7 mouse cellular contexts compared by ENCODE assay signal in the genomic region with DNA sequence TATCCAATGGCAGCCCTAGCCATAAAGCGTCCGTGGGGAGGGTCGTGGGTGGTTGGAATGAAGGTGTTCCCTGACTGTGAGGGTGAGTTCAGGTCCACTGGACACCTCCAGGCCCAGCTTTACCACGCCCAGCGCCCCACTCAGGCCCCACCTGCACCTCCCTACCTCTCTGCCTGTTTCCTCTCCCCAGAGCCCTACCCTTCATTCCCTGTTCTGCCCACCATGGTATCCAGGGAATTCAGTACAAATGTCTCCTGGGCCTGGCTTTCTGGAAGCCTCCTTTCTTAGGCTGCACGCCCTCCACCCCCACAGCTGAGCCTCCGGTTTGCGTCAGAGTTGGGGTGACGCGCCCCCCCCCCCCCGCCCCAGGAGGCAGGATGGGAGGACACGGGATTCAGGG. TPM values are rescaled to one million over a fixed set of nuclear protein-coding genes. Genes with fewer than 3 reads are reported as not detected.
A peak's percentile ranks its signal among the peaks of the same experiment; 100 is the strongest.
DNase-seq lines count a peak whose midpoint lies in the region; ATAC-seq and TF ChIP-seq lines count a peak whose summit lies in the region.

No protein-coding gene starts in this region.

- H3K27ac ChIP-seq in lung, postnatal 0 days (ENCODE audit: low read length) = no peak overlapping the region
- peak overlapping the region; percentile 63 for H3K27ac ChIP-seq in forebrain, embryonic 13.5 days
- H3K27ac ChIP-seq in limb, embryonic 14.5 days (replicated peaks; ENCODE audit: low read depth, low read length) = no peak overlapping the region
- H3K27ac ChIP-seq in stomach, embryonic 15.5 days = no peak overlapping the region

- no peak for TF ChIP-seq POLR2A in limb, embryonic 14.5 days (IDR thresholded peaks at IDR 0.05; ENCODE audit: borderline replicate concordance, extremely low read depth, insufficient read depth, insufficient read length)

- no peak for TF ChIP-seq CTCF in lung, postnatal 0 days (IDR thresholded peaks at IDR 0.05)

- peaks cover 19% of the 10 kb centered on the region; the same call in 1 of the 2 replicates for H3K4me1 ChIP-seq in lung, postnatal 0 days (ENCODE audit: insufficient read depth, low read depth, low read length)
- peaks cover 56% of the 10 kb centered on the region for H3K4me1 ChIP-seq in forebrain, embryonic 13.5 days
- H3K4me1 ChIP-seq in limb, embryonic 14.5 days (ENCODE audit: control insufficient read depth, insufficient read depth, low read length) = peaks cover 16% of the 10 kb centered on the region
- H3K4me1 ChIP-seq in stomach, embryonic 15.5 days = peaks cover 34% of the 10 kb centered on the region

- no peak for TF ChIP-seq EP300 in lung, postnatal 0 days (IDR thresholded peaks at IDR 0.05)

- H3K9me3 ChIP-seq in lung, postnatal 0 days (ENCODE audit: low read length) = no peaks in the 10 kb centered on the region
- H3K9me3 ChIP-seq in forebrain, embryonic 13.5 days (replicated peaks) = no peaks in the 10 kb centered on the region
- H3K9me3 ChIP-seq in limb, embryonic 14.5 days (ENCODE audit: control insufficient read depth, low read length) = no peaks in the 10 kb centered on the region
- H3K9me3 ChIP-seq in stomach, embryonic 15.5 days = no peaks in the 10 kb centered on the region

- WGBS in lung, postnatal 0 days = 11% methylated on average over 10 of the region's 12 CpGs
- 8% methylated on average over 12 of the region's 12 CpGs for WGBS in forebrain, embryonic 13.5 days
- 16% methylated on average over 7 of the region's 12 CpGs for WGBS in limb, embryonic 14.5 days
- 13% methylated on average over 11 of the region's 12 CpGs for WGBS in stomach, embryonic 15.5 days

- no peak for DNase-seq in lung, postnatal 0 days (ENCODE audit: low spot score)
- no peak for DNase-seq in lung, adult 18-20 months
- no peak for DNase-seq in limb, embryonic 14.5 days (ENCODE audit: low spot score)
- no peak for DNase-seq in yolk sac, embryonic 10.5 days (ENCODE audit: low spot score)

- 0 out of 2 replicates have a peak, but pooled peaks cover 12% of the 10 kb centered on the region for H3K27me3 ChIP-seq in lung, postnatal 0 days (replicated peaks; ENCODE audit: insufficient read depth, low read length)
- peaks cover 32% of the 10 kb centered on the region for H3K27me3 ChIP-seq in forebrain, embryonic 13.5 days
- peaks cover 33% of the 10 kb centered on the region for H3K27me3 ChIP-seq in limb, embryonic 14.5 days (ENCODE audit: control insufficient read depth, insufficient read depth, low read length)
- peaks cover 22% of the 10 kb centered on the region; the same call in 1 of the 2 replicates for H3K27me3 ChIP-seq in stomach, embryonic 15.5 days (replicated peaks)

- H3K9ac ChIP-seq in lung, postnatal 0 days (replicated peaks; ENCODE audit: low read depth) = no peak overlapping the region
- H3K9ac ChIP-seq in forebrain, embryonic 13.5 days = peak overlapping the region; percentile 59
- no peak overlapping the region for H3K9ac ChIP-seq in limb, embryonic 14.5 days (ENCODE audit: low read depth, low read length, severe bottlenecking)
- H3K9ac ChIP-seq in stomach, embryonic 15.5 days = no peak overlapping the region

- H3K4me3 ChIP-seq in lung, postnatal 0 days (ENCODE audit: low read depth, low read length) = 0 out of 2 replicates have a peak overlapping the region, but pooled peaks have one; percentile 39
- H3K4me3 ChIP-seq in forebrain, embryonic 13.5 days = peak overlapping the region; percentile 85
- H3K4me3 ChIP-seq in limb, embryonic 14.5 days (replicated peaks; ENCODE audit: low read length) = peak overlapping the region; percentile 35
- peak overlapping the region; percentile 46 for H3K4me3 ChIP-seq in stomach, embryonic 15.5 days (replicated peaks)

- peak overlapping the region; percentile 77 for H3K4me2 ChIP-seq in lung, postnatal 0 days (replicated peaks; ENCODE audit: low read depth, low read length)
- H3K4me2 ChIP-seq in forebrain, embryonic 13.5 days = peak overlapping the region; percentile 97
- H3K4me2 ChIP-seq in limb, embryonic 14.5 days (replicated peaks; ENCODE audit: low read depth, low read length, severe bottlenecking) = peak overlapping the region; percentile 82
- H3K4me2 ChIP-seq in stomach, embryonic 15.5 days = peak overlapping the region; percentile 92

- H3K36me3 ChIP-seq in lung, postnatal 0 days (ENCODE audit: insufficient read depth, low read length) = no peaks in the 10 kb centered on the region
- no peaks in the 10 kb centered on the region for H3K36me3 ChIP-seq in forebrain, embryonic 13.5 days (ENCODE audit: poor library complexity, severe bottlenecking)
- no peaks in the 10 kb centered on the region for H3K36me3 ChIP-seq in limb, embryonic 14.5 days (ENCODE audit: control insufficient read depth, insufficient read depth, low read length)
- H3K36me3 ChIP-seq in stomach, embryonic 15.5 days = no peaks in the 10 kb centered on the region

- no peak for ATAC-seq in lung, postnatal 0 days
- peak; percentile 22; the same call in 1 of the 2 replicates for ATAC-seq in forebrain, embryonic 13.5 days
- ATAC-seq in limb, embryonic 14.5 days (ENCODE audit: low FRiP score, low read depth) = no peak
- ATAC-seq in stomach, embryonic 15.5 days (ENCODE audit: insufficient read depth, low FRiP score, low read depth) = no peak
- no peak for ATAC-seq in CD4-positive, CD25-positive, alpha-beta regulatory T cell, adult 4 months

RNA-seq across cellular contexts. Expression of gene Unc13a, which starts 1.4 kb away (rescaled TPM):
- 0.35 and 0.46 TPM in 2 replicates for polyA plus RNA-seq in lung, postnatal 0 days (2015; fragmentation: Nextera tagmentation; extraction: Ambion mirVana)
- 13.0 and 15.8 TPM in 2 replicates for polyA plus RNA-seq in forebrain, embryonic 13.5 days (2015; fragmentation: Nextera tagmentation; extraction: Ambion mirVana)
- 0.28 and 0.39 TPM in 2 replicates for polyA plus RNA-seq in limb, embryonic 14.5 days (2012; rRNA removed)
- 0.91 and 0.97 TPM in 2 replicates for polyA plus RNA-seq in limb, embryonic 14.5 days (2014; fragmentation: Nextera tagmentation; extraction: Ambion mirVana)
- 1.1 TPM in 2 replicates for polyA plus RNA-seq in stomach, embryonic 15.5 days (2015; fragmentation: Nextera tagmentation; extraction: Ambion mirVana)
- under 1 TPM; 0.47 to 0.50 TPM for polyA plus RNA-seq in CD4-positive, CD25-positive, alpha-beta regulatory T cell, adult 4 months (2017; shearing (Covaris generic))

RNA-seq across cellular contexts. Expression of gene Jak3, which starts 5.9 kb away (rescaled TPM):
- polyA plus RNA-seq in lung, postnatal 0 days (2015; fragmentation: Nextera tagmentation; extraction: Ambion mirVana) = 7.7 and 10.0 TPM in 2 replicates
- polyA plus RNA-seq in forebrain, embryonic 13.5 days (2015; fragmentation: Nextera tagmentation; extraction: Ambion mirVana) = 1.6 and 1.7 TPM in 2 replicates
- 8.0 and 11.1 TPM in 2 replicates for polyA plus RNA-seq in limb, embryonic 14.5 days (2012; rRNA removed)
- 5.2 and 5.3 TPM in 2 replicates for polyA plus RNA-seq in limb, embryonic 14.5 days (2014; fragmentation: Nextera tagmentation; extraction: Ambion mirVana)
- polyA plus RNA-seq in stomach, embryonic 15.5 days (2015; fragmentation: Nextera tagmentation; extraction: Ambion mirVana) = 9.1 and 9.6 TPM in 2 replicates
- polyA plus RNA-seq in CD4-positive, CD25-positive, alpha-beta regulatory T cell, adult 4 months (2017; shearing (Covaris generic)) = 10 to 100 TPM; 21.2 TPM

RNA-seq across cellular contexts. Expression of gene Insl3, which starts 18.8 kb away (rescaled TPM):
- polyA plus RNA-seq in lung, postnatal 0 days (2015; fragmentation: Nextera tagmentation; extraction: Ambion mirVana) = 2.9 and 3.9 TPM in 2 replicates
- 0.47 TPM in 1 of 2 replicates, not detected in the other for polyA plus RNA-seq in forebrain, embryonic 13.5 days (2015; fragmentation: Nextera tagmentation; extraction: Ambion mirVana)
- 1.8 and 2.5 TPM in 2 replicates for polyA plus RNA-seq in limb, embryonic 14.5 days (2012; rRNA removed)
- polyA plus RNA-seq in limb, embryonic 14.5 days (2014; fragmentation: Nextera tagmentation; extraction: Ambion mirVana) = 1.7 TPM in 1 of 2 replicates, not detected in the other
- 1.4 and 2.0 TPM in 2 replicates for polyA plus RNA-seq in stomach, embryonic 15.5 days (2015; fragmentation: Nextera tagmentation; extraction: Ambion mirVana)
- polyA plus RNA-seq in CD4-positive, CD25-positive, alpha-beta regulatory T cell, adult 4 months (2017; shearing (Covaris generic)) = 10 to 100 TPM; 15.1 to 24.5 TPM

RNA-seq across cellular contexts. Expression of gene B3gnt3, which starts 31.4 kb away (rescaled TPM):
- 11.7 and 12.1 TPM in 2 replicates for polyA plus RNA-seq in lung, postnatal 0 days (2015; fragmentation: Nextera tagmentation; extraction: Ambion mirVana)
- 0.33 and 0.44 TPM in 2 replicates for polyA plus RNA-seq in forebrain, embryonic 13.5 days (2015; fragmentation: Nextera tagmentation; extraction: Ambion mirVana)
- polyA plus RNA-seq in limb, embryonic 14.5 days (2012; rRNA removed) = 1.1 and 1.5 TPM in 2 replicates
- 0.67 and 0.77 TPM in 2 replicates for polyA plus RNA-seq in limb, embryonic 14.5 days (2014; fragmentation: Nextera tagmentation; extraction: Ambion mirVana)
- polyA plus RNA-seq in stomach, embryonic 15.5 days (2015; fragmentation: Nextera tagmentation; extraction: Ambion mirVana) = 10.4 and 12.2 TPM in 2 replicates
- 1 to 10 TPM; 3.4 to 6.5 TPM for polyA plus RNA-seq in CD4-positive, CD25-positive, alpha-beta regulatory T cell, adult 4 months (2017; shearing (Covaris generic))

RNA-seq across cellular contexts. Expression of gene Fcho1, which starts 55.3 kb away (rescaled TPM):
- polyA plus RNA-seq in lung, postnatal 0 days (2015; fragmentation: Nextera tagmentation; extraction: Ambion mirVana) = 1.4 and 1.8 TPM in 2 replicates
- 39.6 and 47.2 TPM in 2 replicates for polyA plus RNA-seq in forebrain, embryonic 13.5 days (2015; fragmentation: Nextera tagmentation; extraction: Ambion mirVana)
- polyA plus RNA-seq in limb, embryonic 14.5 days (2012; rRNA removed) = 10.4 and 11.0 TPM in 2 replicates
- 3.3 and 3.6 TPM in 2 replicates for polyA plus RNA-seq in limb, embryonic 14.5 days (2014; fragmentation: Nextera tagmentation; extraction: Ambion mirVana)
- 7.6 and 8.3 TPM in 2 replicates for polyA plus RNA-seq in stomach, embryonic 15.5 days (2015; fragmentation: Nextera tagmentation; extraction: Ambion mirVana)
- 10 to 100 TPM; 40.4 to 46.7 TPM for polyA plus RNA-seq in CD4-positive, CD25-positive, alpha-beta regulatory T cell, adult 4 months (2017; shearing (Covaris generic))

Comparison
In these comparisons a context has a peak if more than half of its experiments do, and no peak if none do; other contexts are left out.
1. H3K4me3 ChIP-seq: peak in every context shown above with its lines; median percentile 85 in forebrain, embryonic 13.5 days; 46 in stomach, embryonic 15.5 days; 39 in lung, postnatal 0 days; 35 in limb, embryonic 14.5 days.